Mouse (Mus musculus): ENCODE measurements around the gene Mmp3. TPM values are rescaled to one million over a fixed set of nuclear protein-coding genes. Genes with fewer than 3 reads are reported as not detected.
"Not testable (repeated sequence)": the region's sequence is repeated elsewhere in the genome, so short reads cannot be mapped to it uniquely, and the experiment has no call there.

Gene Mmp3
- polyA plus RNA-seq (2016; fragmentation: Nextera tagmentation; extraction: Ambion mirVana), result not detected in 2 replicates

DNA sequence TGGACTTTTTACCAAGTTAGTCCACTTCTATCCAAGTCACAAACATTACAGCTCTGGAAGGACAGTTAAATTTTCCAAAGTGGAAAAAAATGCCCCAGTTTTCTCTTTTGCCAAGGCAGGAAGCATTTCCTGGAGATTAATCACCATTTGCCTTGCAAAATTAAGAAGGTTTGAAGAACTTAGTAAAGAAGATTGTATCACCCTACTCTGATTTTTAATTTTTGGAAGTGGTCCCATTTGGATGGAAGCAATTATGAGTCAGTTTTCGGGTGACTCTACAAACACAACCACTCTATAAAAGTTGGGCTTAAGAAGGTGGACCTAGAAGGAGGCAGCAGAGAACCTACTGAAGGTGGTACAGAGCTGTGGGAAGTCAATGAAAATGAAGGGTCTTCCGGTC lies at the start of gene Mmp3:
TSS of gene Mmp3 (plus strand) at position 301 of the 400 bp plus-strand sequence.
- Histone ChIP-seq H3K9me3 (no peaks in the 10 kb centered on the region), H3K4me3 (no peak within 1 kb of the TSS), H3K4me2 (replicated peaks) (no peak within 1 kb of the TSS), H3K27me3 (no peaks in the 10 kb centered on the region), H3K4me1 (no peaks in the 10 kb centered on the region), H3K27ac (no peak within 1 kb of the TSS), H3K9ac (no peak within 1 kb of the TSS), H3K36me3 (no peaks in the 10 kb centered on the region)
- ATAC-seq (ENCODE audit: insufficient number of reproducible peaks, insufficient read depth, low FRiP score, low TSS enrichment), result no peak
- 87% methylated on average over 2 of the region's 2 CpGs for WGBS

DNA sequence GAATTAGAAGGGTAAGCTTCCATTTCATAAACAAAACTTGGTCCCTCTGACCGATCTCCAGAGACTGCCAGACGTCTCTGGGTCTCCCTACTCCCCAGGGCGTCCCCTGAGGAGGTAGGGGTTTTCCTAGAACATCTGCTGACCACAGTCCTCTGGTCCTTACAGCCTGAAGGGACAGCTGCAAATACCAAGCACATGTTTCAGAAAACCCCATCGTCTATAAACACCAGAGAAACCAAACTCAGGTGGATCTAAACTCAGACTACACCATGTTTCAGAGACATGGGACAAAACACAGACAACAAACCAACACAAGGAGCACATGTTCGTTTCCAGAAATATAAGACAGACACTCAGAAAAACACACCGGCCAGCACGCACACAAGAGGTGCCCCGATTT lies 49.1 kb upstream of the Mmp3 start:
- H3K27ac ChIP-seq, H3K27me3 ChIP-seq: not testable (repeated sequence)
- 77% methylated on average over 8 of the region's 8 CpGs for WGBS

DNA sequence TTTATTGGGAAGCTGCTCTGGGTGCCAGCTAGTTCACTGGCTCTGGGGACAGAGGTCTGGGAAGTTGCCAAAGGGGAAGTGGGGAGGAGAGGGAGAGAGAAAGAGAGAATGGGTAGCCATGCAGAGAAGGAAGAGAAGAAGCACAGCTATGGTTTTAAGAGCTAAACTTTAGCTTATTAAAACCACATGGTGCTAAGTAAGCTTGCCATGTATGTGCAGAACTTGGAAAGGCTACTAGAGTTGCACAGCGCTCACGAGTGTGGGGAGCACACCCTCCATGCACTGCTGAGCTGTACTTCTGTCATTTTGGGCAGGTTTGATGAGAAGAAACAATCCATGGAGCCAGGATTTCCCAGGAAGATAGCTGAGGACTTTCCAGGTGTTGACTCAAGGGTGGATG lies 7.7 kb downstream of the Mmp3 start:
- Histone ChIP-seq H3K27ac (no peak overlapping the region), H3K9ac (no peak overlapping the region), H3K4me2 (replicated peaks) (no peak overlapping the region), H3K4me3 (no peak overlapping the region), H3K9me3 (no peaks in the 10 kb centered on the region), H3K36me3 (no peaks in the 10 kb centered on the region), H3K27me3 (no peaks in the 10 kb centered on the region), H3K4me1 (no peaks in the 10 kb centered on the region)
- WGBS, result 56% methylated on average over 2 of the region's 2 CpGs
- ATAC-seq (ENCODE audit: insufficient number of reproducible peaks, insufficient read depth, low FRiP score, low TSS enrichment), result no peak

More for the DNA sequence above, 49.1 kb upstream of the Mmp3 start:
- H3K36me3 ChIP-seq; ATAC-seq (ENCODE audit: insufficient number of reproducible peaks, insufficient read depth, low FRiP score, low TSS enrichment); H3K9ac ChIP-seq; H3K9me3 ChIP-seq; H3K4me1 ChIP-seq; H3K4me2 ChIP-seq (replicated peaks); H3K4me3 ChIP-seq: not testable (repeated sequence)

DNA sequence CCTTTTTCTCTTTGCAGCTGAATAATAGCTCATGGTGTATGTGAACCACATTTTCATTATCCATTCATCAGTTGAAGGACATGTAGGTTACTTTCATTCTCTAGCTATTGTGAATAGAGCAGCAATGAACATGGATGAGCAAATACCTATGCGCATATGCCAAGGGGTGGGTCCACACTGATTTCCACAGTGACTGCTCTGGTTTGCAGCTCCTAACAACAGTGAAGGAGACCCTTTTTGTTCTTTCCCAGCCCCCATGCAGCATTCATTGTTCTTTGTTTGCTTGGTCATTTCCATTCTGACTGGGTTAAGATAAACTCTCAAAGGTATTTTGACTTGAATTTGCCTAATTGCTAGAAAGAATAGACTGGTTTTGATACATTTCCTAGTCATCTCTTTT lies 24.6 kb downstream of the Mmp3 start:
- Histone ChIP-seq H3K4me2 (replicated peaks) (no peak overlapping the region), H3K27me3 (no peaks in the 10 kb centered on the region), H3K27ac (no peak overlapping the region), H3K9ac (no peak overlapping the region), H3K4me1 (no peaks in the 10 kb centered on the region), H3K9me3 (no peaks in the 10 kb centered on the region), H3K4me3 (no peak overlapping the region), H3K36me3 (no peaks in the 10 kb centered on the region)
- WGBS, result 97% methylated on average over 1 of the region's 1 CpGs
- no peak for ATAC-seq (ENCODE audit: insufficient number of reproducible peaks, insufficient read depth, low FRiP score, low TSS enrichment)

DNA sequence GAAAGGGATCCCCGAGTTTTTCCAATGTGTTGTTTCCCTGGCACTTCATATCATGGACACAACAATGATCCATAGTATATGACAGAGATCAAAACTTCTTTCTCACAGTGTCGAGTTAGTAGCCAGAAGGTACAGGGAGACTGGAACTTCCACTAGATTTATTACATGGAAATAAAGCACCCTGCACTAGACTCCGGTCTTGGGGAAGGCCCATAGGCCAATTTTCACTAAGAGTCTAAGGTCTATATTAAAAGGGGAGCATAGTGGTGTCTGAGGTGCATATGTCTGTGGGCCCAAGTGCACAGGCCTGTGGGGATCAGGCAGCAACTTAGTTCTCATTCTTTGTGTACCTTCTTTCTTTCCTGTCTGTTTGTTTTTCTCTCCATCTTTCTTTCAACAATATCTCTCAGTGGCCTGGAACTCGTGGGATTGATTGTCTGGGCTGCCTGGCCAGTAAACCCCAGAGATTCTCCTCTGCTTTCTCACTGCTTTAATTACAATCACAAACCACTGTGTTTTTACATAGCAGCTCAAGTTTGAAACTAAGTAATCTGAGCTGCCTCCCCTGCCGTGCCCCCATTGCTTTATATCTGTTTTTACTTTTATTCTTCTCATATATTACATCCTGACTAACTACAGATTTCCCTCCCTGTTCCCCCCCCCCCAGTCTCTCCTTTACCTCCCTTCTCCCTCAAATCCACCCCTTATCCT lies 38.2 kb downstream of the Mmp3 start:
- no peak for ATAC-seq (ENCODE audit: insufficient number of reproducible peaks, insufficient read depth, low FRiP score, low TSS enrichment)
- H3K9ac ChIP-seq, result no peak overlapping the region
- no peak overlapping the region for H3K4me3 ChIP-seq
- WGBS, result 62% methylated on average over 5 of the region's 5 CpGs
- no peaks in the 10 kb centered on the region for H3K4me1 ChIP-seq
- H3K27ac ChIP-seq, result no peak overlapping the region
- H3K27me3 ChIP-seq, result no peaks in the 10 kb centered on the region
- no peaks in the 10 kb centered on the region for H3K9me3 ChIP-seq
- no peak overlapping the region for H3K4me2 ChIP-seq (replicated peaks)
- no peaks in the 10 kb centered on the region for H3K36me3 ChIP-seq

DNA sequence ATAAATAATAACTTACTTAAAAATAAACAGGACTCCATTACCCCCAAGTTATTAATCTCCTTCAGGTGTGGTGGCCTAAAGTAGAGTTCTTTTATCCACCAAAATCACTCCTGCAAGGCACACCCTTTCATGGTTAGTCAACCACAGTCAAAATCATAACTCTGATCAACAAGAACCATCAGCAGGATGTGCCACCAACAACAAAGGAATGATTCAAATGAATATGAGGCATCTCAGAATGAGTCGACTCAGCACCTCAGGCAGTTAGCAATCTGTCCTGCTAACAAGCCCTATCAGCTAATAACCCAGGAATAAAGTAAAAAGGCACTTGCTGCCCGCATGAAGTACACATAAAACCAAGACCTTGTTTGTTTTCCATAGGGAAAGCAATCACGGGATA lies 55.5 kb downstream of the Mmp3 start:
- Histone ChIP-seq H3K4me2 (replicated peaks) (no peak overlapping the region), H3K27ac (no peak overlapping the region), H3K9ac (no peak overlapping the region), H3K4me3 (no peak overlapping the region), H3K27me3 (no peaks in the 10 kb centered on the region), H3K36me3 (no peaks in the 10 kb centered on the region), H3K9me3 (no peaks in the 10 kb centered on the region), H3K4me1 (no peaks in the 10 kb centered on the region)
- ATAC-seq (ENCODE audit: insufficient number of reproducible peaks, insufficient read depth, low FRiP score, low TSS enrichment), result no peak
- WGBS, result 85% methylated on average over 3 of the region's 3 CpGs

DNA sequence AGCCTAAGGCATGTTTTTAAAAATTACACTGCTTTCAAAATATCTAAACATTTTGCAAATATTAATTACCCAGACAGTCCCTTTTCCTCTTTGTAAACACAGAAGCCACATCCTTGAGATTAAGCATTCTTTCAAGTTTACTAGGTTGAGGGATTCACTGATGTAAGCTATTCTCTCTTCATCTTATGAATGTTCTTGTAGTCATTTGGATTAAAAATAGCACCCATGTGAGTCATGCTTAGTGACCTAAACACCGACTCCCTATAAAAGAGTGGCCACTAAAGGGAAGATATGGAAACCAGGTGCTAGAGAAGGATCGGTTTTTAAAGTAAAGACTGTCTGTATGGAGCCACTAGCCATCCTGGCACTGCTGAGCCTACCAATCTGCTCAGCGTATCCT lies 56.4 kb downstream of the Mmp3 start, which contains the start of gene Mmp10:
TSS of gene Mmp10 (plus strand) at position 302 of the 400 bp plus-strand sequence.
- Histone ChIP-seq H3K36me3 (no peaks in the 10 kb centered on the region), H3K27ac (no peak within 1 kb of the TSS), H3K4me2 (replicated peaks) (no peak within 1 kb of the TSS), H3K27me3 (no peaks in the 10 kb centered on the region), H3K9ac (no peak within 1 kb of the TSS), H3K9me3 (no peaks in the 10 kb centered on the region), H3K4me1 (no peaks in the 10 kb centered on the region), H3K4me3 (no peak within 1 kb of the TSS)
- ATAC-seq (ENCODE audit: insufficient number of reproducible peaks, insufficient read depth, low FRiP score, low TSS enrichment), result no peak
- 89% methylated on average over 3 of the region's 3 CpGs for WGBS

Other genes starting within 250 kb of the Mmp3 start
- not detected in 2 replicates for gene Mmp13, start 173.3 kb upstream of the Mmp3 start, polyA plus RNA-seq (2016; fragmentation: Nextera tagmentation; extraction: Ambion mirVana)
- gene Mmp12, start 101.4 kb upstream of the Mmp3 start, polyA plus RNA-seq (2016; fragmentation: Nextera tagmentation; extraction: Ambion mirVana), result not detected in 2 replicates
- gene Mmp1b, start 57.8 kb upstream of the Mmp3 start, polyA plus RNA-seq (2016; fragmentation: Nextera tagmentation; extraction: Ambion mirVana), result not detected in 2 replicates
- not detected in 2 replicates for gene Mmp10, start 56.5 kb downstream of the Mmp3 start, polyA plus RNA-seq (2016; fragmentation: Nextera tagmentation; extraction: Ambion mirVana)
- gene Mmp8, start 112.6 kb downstream of the Mmp3 start, polyA plus RNA-seq (2016; fragmentation: Nextera tagmentation; extraction: Ambion mirVana), result 0.24 and 0.55 TPM in 2 replicates
- gene Mmp27, start 125.6 kb downstream of the Mmp3 start, polyA plus RNA-seq (2016; fragmentation: Nextera tagmentation; extraction: Ambion mirVana), result not detected in 2 replicates
- not detected in 2 replicates for gene Mmp20, start 182.4 kb downstream of the Mmp3 start, polyA plus RNA-seq (2016; fragmentation: Nextera tagmentation; extraction: Ambion mirVana)
- gene Mmp7, start 246.3 kb downstream of the Mmp3 start, polyA plus RNA-seq (2016; fragmentation: Nextera tagmentation; extraction: Ambion mirVana), result not detected in 2 replicates